Mouse (Mus musculus): ENCODE data around the gene Itgb8. TPM values are rescaled to one million over a fixed set of nuclear protein-coding genes. Genes with fewer than 3 reads are reported as not detected.

Gene Itgb8
- polyA plus RNA-seq, 1 experiment = 0.14 TPM

DNA sequence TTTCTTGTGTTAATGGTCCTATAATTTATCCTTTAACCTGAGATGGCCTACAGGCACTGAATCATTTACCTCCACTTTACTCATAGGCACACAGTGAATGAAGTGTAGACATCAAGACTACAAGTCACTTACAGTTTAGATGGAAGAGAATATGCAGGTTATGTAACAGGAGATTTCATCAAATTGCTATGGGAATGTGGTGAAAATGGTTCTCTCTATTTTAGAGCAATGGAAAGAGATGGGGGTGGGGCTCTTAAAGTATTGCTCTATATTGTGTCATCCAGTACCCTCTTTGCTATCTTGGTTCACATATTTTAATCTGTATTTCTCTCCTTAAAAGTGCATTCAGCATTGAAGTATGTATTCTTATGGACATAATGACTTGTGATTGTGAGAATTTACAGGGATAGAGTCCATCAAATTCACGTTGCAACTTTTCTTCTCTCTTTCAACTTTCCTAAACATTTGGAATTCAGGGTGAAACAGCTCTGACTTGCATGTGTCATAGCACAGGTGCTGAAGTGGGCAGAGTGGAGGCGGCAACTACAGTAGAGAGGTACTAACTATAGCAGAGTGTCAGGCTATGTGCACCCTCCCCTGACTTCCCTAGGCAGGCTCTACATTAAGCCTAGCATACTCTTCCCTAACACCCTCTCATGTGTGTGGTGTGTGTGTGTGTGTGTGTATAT lies 29.1 kb downstream of the Itgb8 start:
- WGBS = 89% methylated on average over 2 of the region's 2 CpGs
- H3K36me3 ChIP-seq (ENCODE audit: control insufficient read depth, insufficient read depth, low read length) = no peaks in the 10 kb centered on the region
- TF ChIP-seq POLR2A (IDR thresholded peaks at IDR 0.05; ENCODE audit: low read depth, low read length) = no peak
- TF ChIP-seq CTCF (IDR thresholded peaks at IDR 0.05; ENCODE audit: extremely low read depth, insufficient read length, insufficient replicate concordance, low read depth, low read length) = no peak

DNA sequence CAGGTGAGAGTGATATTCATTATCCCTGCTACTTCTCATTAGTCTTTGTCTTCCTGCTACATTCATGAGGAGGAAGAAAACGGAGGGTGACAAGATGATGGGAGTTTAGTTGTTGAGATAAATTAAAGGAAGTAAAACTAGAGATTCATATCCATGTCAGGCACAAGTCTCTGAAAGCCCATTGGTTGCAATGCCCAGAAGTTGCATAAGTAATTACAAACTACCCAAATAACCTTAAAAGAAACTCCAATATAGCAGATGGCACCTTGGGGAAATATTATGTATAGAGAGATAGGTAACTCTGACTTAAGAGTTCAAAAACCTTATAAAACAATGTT lies 31.2 kb downstream of the Itgb8 start:
- H3K4me3 ChIP-seq (ENCODE audit: low read depth, low read length) = no peak overlapping the region
- no peaks in the 10 kb centered on the region for H3K36me3 ChIP-seq (ENCODE audit: control insufficient read depth, insufficient read depth, low read length)
- no peaks in the 10 kb centered on the region for H3K27me3 ChIP-seq (ENCODE audit: control insufficient read depth, insufficient read depth, low read length)
- no peaks in the 10 kb centered on the region for H3K4me1 ChIP-seq (ENCODE audit: control insufficient read depth, insufficient read depth, insufficient read length, low read length)
- H3K27ac ChIP-seq (ENCODE audit: insufficient read depth, low read depth, low read length) = no peak overlapping the region
- TF ChIP-seq POLR2A (IDR thresholded peaks at IDR 0.05; ENCODE audit: low read depth, low read length) = no peak
- no peak for TF ChIP-seq CTCF (IDR thresholded peaks at IDR 0.05; ENCODE audit: extremely low read depth, insufficient read length, insufficient replicate concordance, low read depth, low read length)
- 64% methylated on average over 1 of the region's 1 CpGs for WGBS

More for the DNA sequence above, 29.1 kb downstream of the Itgb8 start:
- Histone ChIP-seq H3K4me1 (ENCODE audit: control insufficient read depth, insufficient read depth, insufficient read length, low read length) (no peaks in the 10 kb centered on the region), H3K4me3 (ENCODE audit: low read depth, low read length) (no peak overlapping the region), H3K27ac (ENCODE audit: insufficient read depth, low read depth, low read length) (no peak overlapping the region), H3K27me3 (ENCODE audit: control insufficient read depth, insufficient read depth, low read length) (no peaks in the 10 kb centered on the region)

DNA sequence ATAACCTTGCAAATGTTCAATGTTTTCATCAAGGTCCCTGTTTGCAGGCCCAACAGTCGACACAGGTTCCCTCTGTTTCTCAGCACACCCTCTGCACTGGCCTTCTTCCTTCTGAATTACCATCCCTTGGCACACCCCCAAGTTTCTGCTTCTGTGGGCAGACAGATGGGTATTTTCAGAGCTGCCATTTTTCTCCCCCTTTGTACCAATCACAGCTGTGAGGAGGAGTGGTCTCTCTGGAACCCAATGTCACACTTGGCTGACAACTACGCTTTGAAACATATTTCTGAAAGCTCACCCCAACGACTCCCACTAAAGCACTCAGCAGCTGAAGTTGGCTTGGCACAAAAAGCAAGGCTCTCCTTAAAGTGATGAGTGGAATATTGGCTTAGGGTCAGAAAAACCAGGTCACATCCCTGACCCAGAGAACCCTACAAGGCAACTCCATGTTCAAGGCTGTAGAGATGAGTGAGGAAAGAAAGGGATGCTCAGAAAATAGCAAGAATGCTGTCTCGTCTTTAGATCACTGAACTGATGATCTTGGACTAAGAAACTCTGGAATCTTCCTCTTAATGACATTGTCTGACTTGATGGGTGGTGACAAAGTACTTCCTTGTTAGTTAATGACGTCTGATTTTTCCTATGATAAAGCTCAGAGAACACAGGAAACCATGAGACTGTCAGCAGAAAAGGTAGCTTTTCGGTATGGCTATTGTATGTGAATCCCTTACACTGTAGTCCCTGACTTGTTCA lies 31.7 kb downstream of the Itgb8 start:
- Histone ChIP-seq H3K4me1 (ENCODE audit: control insufficient read depth, insufficient read depth, insufficient read length, low read length) (no peaks in the 10 kb centered on the region), H3K27me3 (ENCODE audit: control insufficient read depth, insufficient read depth, low read length) (no peaks in the 10 kb centered on the region), H3K36me3 (ENCODE audit: control insufficient read depth, insufficient read depth, low read length) (no peaks in the 10 kb centered on the region), H3K4me3 (ENCODE audit: low read depth, low read length) (no peak overlapping the region), H3K27ac (ENCODE audit: insufficient read depth, low read depth, low read length) (no peak overlapping the region)
- WGBS = 64% methylated on average over 6 of the region's 6 CpGs
- TF ChIP-seq CTCF (IDR thresholded peaks at IDR 0.05; ENCODE audit: extremely low read depth, insufficient read length, insufficient replicate concordance, low read depth, low read length) (no peak), POLR2A (IDR thresholded peaks at IDR 0.05; ENCODE audit: low read depth, low read length) (no peak)

DNA sequence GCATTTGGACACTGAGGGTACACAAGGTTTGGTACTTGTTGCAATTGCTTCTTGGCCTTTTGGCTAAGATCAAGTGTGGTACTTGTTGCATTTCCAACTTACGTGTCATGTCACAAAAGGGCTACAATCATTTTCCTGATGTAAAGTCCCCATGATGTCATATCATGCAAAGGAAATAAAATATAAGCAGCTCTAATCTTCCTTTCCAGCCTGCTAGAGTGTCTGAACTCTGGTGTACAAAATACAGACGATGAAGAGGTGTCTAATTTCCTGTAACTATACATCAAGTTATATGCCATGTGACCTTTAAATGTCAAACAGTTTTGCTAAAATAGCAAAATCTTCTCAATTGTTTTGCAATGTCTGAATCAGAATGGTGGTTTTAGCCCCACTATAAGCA lies 34.2 kb downstream of the Itgb8 start:
- TF ChIP-seq CTCF (IDR thresholded peaks at IDR 0.05; ENCODE audit: extremely low read depth, insufficient read length, insufficient replicate concordance, low read depth, low read length) (no peak), POLR2A (IDR thresholded peaks at IDR 0.05; ENCODE audit: low read depth, low read length) (no peak)
- 79% methylated on average over 2 of the region's 2 CpGs for WGBS
- H3K4me1 ChIP-seq (ENCODE audit: control insufficient read depth, insufficient read depth, insufficient read length, low read length) = no peaks in the 10 kb centered on the region

GRCm38 (mm10) chr12:119202766-119203165 lies 35.8 kb downstream of the Itgb8 start:
- WGBS = 86% methylated on average over 2 of the region's 2 CpGs
- Histone ChIP-seq H3K27ac (ENCODE audit: insufficient read depth, low read depth, low read length) (no peak overlapping the region), H3K4me3 (ENCODE audit: low read depth, low read length) (no peak overlapping the region), H3K27me3 (ENCODE audit: control insufficient read depth, insufficient read depth, low read length) (no peaks in the 10 kb centered on the region), H3K36me3 (ENCODE audit: control insufficient read depth, insufficient read depth, low read length) (no peaks in the 10 kb centered on the region), H3K4me1 (ENCODE audit: control insufficient read depth, insufficient read depth, insufficient read length, low read length) (no peaks in the 10 kb centered on the region)
- TF ChIP-seq POLR2A (IDR thresholded peaks at IDR 0.05; ENCODE audit: low read depth, low read length) (no peak), CTCF (IDR thresholded peaks at IDR 0.05; ENCODE audit: extremely low read depth, insufficient read length, insufficient replicate concordance, low read depth, low read length) (no peak)

More for the DNA sequence above, 34.2 kb downstream of the Itgb8 start:
- Histone ChIP-seq H3K27me3 (ENCODE audit: control insufficient read depth, insufficient read depth, low read length) (no peaks in the 10 kb centered on the region), H3K4me3 (ENCODE audit: low read depth, low read length) (no peak overlapping the region), H3K36me3 (ENCODE audit: control insufficient read depth, insufficient read depth, low read length) (no peaks in the 10 kb centered on the region), H3K27ac (ENCODE audit: insufficient read depth, low read depth, low read length) (no peak overlapping the region)

DNA sequence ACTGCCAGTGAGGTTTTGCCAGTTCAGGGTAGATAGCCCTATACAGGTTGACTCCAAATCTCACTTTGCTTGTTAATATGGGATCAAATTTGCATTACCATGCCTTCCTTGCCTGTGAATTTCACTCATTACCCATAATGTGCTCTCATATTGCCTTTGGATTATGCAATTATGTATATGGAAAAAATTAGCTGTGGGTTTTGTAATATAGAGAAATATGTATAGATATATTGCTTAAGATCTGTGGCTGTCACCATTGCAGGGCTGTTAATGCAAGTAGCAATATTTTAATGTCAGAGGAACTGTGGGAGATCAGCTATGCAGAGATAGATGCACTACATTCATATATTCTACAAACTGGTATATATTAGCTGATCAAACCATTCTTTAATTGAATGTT lies 43.5 kb downstream of the Itgb8 start:
- H3K4me1 ChIP-seq (ENCODE audit: control insufficient read depth, insufficient read depth, insufficient read length, low read length) = no peaks in the 10 kb centered on the region
- no peak overlapping the region for H3K27ac ChIP-seq (ENCODE audit: insufficient read depth, low read depth, low read length)
- no peak for TF ChIP-seq CTCF (IDR thresholded peaks at IDR 0.05; ENCODE audit: extremely low read depth, insufficient read length, insufficient replicate concordance, low read depth, low read length)
- TF ChIP-seq POLR2A (IDR thresholded peaks at IDR 0.05; ENCODE audit: low read depth, low read length) = no peak
- no peaks in the 10 kb centered on the region for H3K27me3 ChIP-seq (ENCODE audit: control insufficient read depth, insufficient read depth, low read length)
- H3K4me3 ChIP-seq (ENCODE audit: low read depth, low read length) = no peak overlapping the region
- no peaks in the 10 kb centered on the region for H3K36me3 ChIP-seq (ENCODE audit: control insufficient read depth, insufficient read depth, low read length)

DNA sequence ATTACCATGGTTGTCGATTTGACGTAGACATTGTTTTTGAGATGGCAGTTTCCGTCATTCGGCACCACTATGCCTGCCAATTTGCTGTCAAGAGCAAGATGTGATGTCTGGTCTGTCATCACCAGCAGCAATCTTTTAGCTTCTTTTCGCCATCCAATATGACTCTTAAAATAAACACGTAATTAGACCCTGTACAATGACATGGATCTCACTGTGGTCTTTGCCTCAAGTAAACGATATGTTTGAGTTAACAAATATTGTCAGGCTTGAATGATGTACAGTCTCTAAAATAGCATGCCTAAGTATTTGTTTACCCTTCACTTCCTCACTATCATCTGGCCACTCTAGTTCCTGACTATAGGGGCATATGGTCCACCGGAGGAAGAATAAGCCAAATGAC lies 48.8 kb downstream of the Itgb8 start:
- Histone ChIP-seq H3K4me3 (ENCODE audit: low read depth, low read length) (no peak overlapping the region), H3K4me1 (ENCODE audit: control insufficient read depth, insufficient read depth, insufficient read length, low read length) (no peaks in the 10 kb centered on the region), H3K36me3 (ENCODE audit: control insufficient read depth, insufficient read depth, low read length) (no peaks in the 10 kb centered on the region), H3K27ac (ENCODE audit: insufficient read depth, low read depth, low read length) (no peak overlapping the region), H3K27me3 (ENCODE audit: control insufficient read depth, insufficient read depth, low read length) (no peaks in the 10 kb centered on the region)
- no peak for TF ChIP-seq POLR2A (IDR thresholded peaks at IDR 0.05; ENCODE audit: low read depth, low read length)
- 89% methylated on average over 8 of the region's 8 CpGs for WGBS

All from small intestine, adult 2 months (tissue).